Mouse (Mus musculus) liver, postnatal 0 days (tissue): ENCODE data around the gene 3110040N11Rik. TPM values are rescaled to one million over a fixed set of nuclear protein-coding genes. Genes with fewer than 3 reads are reported as not detected.

Source experiments
- ATAC-seq: fragments of 200-750 bp; cut with Nextera tagmentation; 2 replicates; pipeline ENCODE4 v1.8.0; 2017; ENCODE audit warnings: mild to moderate bottlenecking, moderate library complexity
- DNase-seq: peaks from one replicate; pipeline ENCODE4 v3.0.0-alpha.2; 2016
- H3K27ac ChIP-seq: fragments of 300-500 bp; sonication (generic); 2 replicates; pipeline ENCODE4 v1.5.1; 2014; ENCODE audit warnings: antibody characterized with exemption, moderate library complexity, mild to moderate bottlenecking, low read depth
- H3K27me3 ChIP-seq: fragments of 300-500 bp; sonication (generic); 2 replicates; pipeline ENCODE4 v1.6.1; 2014; ENCODE audit warnings: low read length, control low read depth, mixed read lengths; ENCODE audit not compliant: insufficient read depth
- H3K36me3 ChIP-seq: fragments of 300-500 bp; sonication (generic); replicated peaks from 2 replicates; pipeline ENCODE4 v1.6.1; 2014; ENCODE audit warnings: mild to moderate bottlenecking, control low read depth, low read length, moderate library complexity, mixed read lengths; ENCODE audit not compliant: insufficient read depth
- H3K4me1 ChIP-seq: fragments of 300-500 bp; sonication (generic); 2 replicates; pipeline ENCODE4 v1.6.1; 2014; ENCODE audit warnings: antibody characterized with exemption, mild to moderate bottlenecking, control low read depth; ENCODE audit not compliant: insufficient read depth
- H3K4me2 ChIP-seq: fragments of 300-500 bp; sonication (generic); 2 replicates; pipeline ENCODE4 v1.6.1; 2014; ENCODE audit warnings: low read depth, mild to moderate bottlenecking, low read length, moderate library complexity, mixed read lengths
- H3K4me3 ChIP-seq: fragments of 300-500 bp; sonication (generic); 2 replicates; pipeline ENCODE4 v1.5.1; 2014; ENCODE audit warnings: low read depth, low read length
- H3K9ac ChIP-seq: fragments of 300-500 bp; sonication (generic); replicated peaks from 2 replicates; pipeline ENCODE4 v1.6.1; 2014; ENCODE audit warnings: mild to moderate bottlenecking, moderate library complexity
- H3K9me3 ChIP-seq: fragments of 300-500 bp; sonication (generic); 2 replicates; pipeline ENCODE4 v1.6.1; 2016; ENCODE audit warnings: mild to moderate bottlenecking, control low read depth, low read length, mixed read lengths
- CTCF ChIP-seq: sonication (generic); IDR thresholded peaks from 2 replicates; pipeline ENCODE4 v1.5.1; 2016; ENCODE audit warnings: antibody characterized with exemption, low read depth
- EP300 ChIP-seq: IDR thresholded peaks from 2 replicates; pipeline ENCODE4 v1.6.1; 2016; ENCODE audit warnings: antibody characterized with exemption, low read depth, mild to moderate bottlenecking
- WGBS: fragments of 180-500 bp; shearing (Covaris S2); extraction: QIAGEN DNeasy Blood & Tissue Kit; methylation state at CpG from one replicate; pipeline ENCODE4 v1.1.7; 2014; ENCODE audit not compliant: insufficient replicate concordance; 5-methylcytosine and 5-hydroxymethylcytosine counted together
- polyA plus RNA-seq: library from polyadenylated mRNA; unstranded; fragments of >200 nt; fragmentation: Nextera tagmentation; extraction: Ambion mirVana; gene quantifications from 2 replicates; pipeline ENCODE4 v1.2.1, GENCODE M21; 2015

The 3110040N11Rik gene
- polyA plus RNA-seq, 1 experiment from 2014 or later: 24.3 TPM

DNA sequence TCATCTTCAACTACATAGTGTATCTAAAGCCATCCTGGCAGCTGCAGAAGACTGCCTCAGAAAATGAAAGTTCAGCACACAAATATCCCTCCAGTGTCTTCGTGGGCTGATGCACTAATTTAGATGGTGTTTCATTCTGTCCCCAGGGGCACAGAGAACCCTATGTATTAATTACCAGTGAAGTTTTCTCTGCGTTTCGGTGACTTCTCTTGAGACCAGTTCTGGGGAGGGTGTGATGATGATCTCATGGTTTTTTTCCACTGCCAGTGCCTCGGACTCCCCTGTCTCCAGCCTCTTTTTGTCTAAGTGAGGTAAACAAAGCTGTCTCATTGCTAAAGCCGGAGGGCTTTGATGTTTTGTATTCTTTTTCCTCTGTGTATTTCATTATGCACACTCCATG, 14.0 kb downstream of the 3110040N11Rik start:
- no peak overlapping the region for H3K9ac ChIP-seq
- no peaks in the 10 kb centered on the region for H3K27me3 ChIP-seq
- H3K4me2 ChIP-seq: no peak overlapping the region
- no peak overlapping the region for H3K27ac ChIP-seq
- 83% methylated on average over 5 of the region's 5 CpGs for WGBS
- H3K9me3 ChIP-seq: no peaks in the 10 kb centered on the region
- DNase-seq: no peak
- TF ChIP-seq EP300 (no peak), CTCF (no peak)
- peaks cover 3% of the 10 kb centered on the region; the same call in 1 of the 2 replicates for H3K4me1 ChIP-seq
- no peak overlapping the region for H3K4me3 ChIP-seq
- peaks cover 6% of the 10 kb centered on the region for H3K36me3 ChIP-seq
- ATAC-seq: no peak

DNA sequence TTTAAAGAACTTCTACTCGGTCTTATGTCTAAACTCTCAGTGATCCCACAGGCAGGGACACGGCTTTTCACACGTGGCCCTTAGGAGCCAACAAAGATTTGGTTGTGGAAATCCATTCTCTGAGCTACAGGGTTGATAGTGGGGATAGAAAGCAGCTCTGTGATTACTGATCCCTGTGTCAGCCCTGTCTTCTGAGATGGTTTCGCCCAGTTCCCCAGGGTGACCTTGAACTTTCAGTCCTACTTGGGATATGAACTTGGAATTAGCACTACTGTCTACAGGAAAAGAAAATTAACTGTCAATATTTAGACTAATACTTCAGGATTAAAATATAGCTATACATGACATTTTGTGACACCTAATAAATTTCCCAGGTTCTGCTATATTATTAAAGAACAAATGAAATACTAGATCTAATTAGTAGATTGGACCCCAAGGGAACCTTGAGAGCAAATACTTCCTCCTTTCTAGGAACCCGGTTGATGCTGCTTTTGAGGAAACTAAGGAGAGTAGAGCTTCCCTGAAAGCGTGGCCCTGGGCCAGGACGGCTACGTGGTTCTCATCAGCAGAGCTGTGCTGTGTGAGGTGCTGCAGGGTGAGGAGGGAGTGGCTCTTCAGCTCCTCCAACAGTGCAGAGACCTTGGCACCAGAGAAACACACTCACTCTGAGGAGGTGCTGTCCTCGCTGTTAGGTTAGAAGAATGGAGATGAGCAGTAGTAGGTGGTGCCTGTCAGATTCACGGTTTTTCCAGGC, 16.3 kb downstream of the 3110040N11Rik start:
- H3K9ac ChIP-seq: no peak overlapping the region
- TF ChIP-seq CTCF: no peak
- no peaks in the 10 kb centered on the region for H3K9me3 ChIP-seq
- peaks cover 3% of the 10 kb centered on the region; the same call in 1 of the 2 replicates for H3K4me1 ChIP-seq
- ATAC-seq (no peak), DNase-seq (no peak)
- H3K36me3 ChIP-seq: no peaks in the 10 kb centered on the region
- no peak overlapping the region for H3K4me3 ChIP-seq
- H3K27ac ChIP-seq: no peak overlapping the region
- no peaks in the 10 kb centered on the region for H3K27me3 ChIP-seq
- H3K4me2 ChIP-seq: no peak overlapping the region
- 61% methylated on average over 10 of the region's 10 CpGs for WGBS

GRCm38 (mm10) chr7:81763110-81763845, 26.0 kb downstream of the 3110040N11Rik start:
- peaks cover 15% of the 10 kb centered on the region for H3K4me1 ChIP-seq
- H3K9ac ChIP-seq: peak overlapping the region; percentile 98
- H3K9me3 ChIP-seq: no peaks in the 10 kb centered on the region
- WGBS: 1% methylated on average over 60 of the region's 60 CpGs
- ATAC-seq: peak; percentile 80
- peak; percentile 59 for DNase-seq
- H3K36me3 ChIP-seq: no peaks in the 10 kb centered on the region
- peak overlapping the region; percentile 92 for H3K27ac ChIP-seq
- H3K27me3 ChIP-seq: no peaks in the 10 kb centered on the region
- peak; percentile 66 for TF ChIP-seq CTCF
- TF ChIP-seq EP300: no peak
- peak overlapping the region; percentile 99 for H3K4me2 ChIP-seq
- peak overlapping the region; percentile 95 for H3K4me3 ChIP-seq

DNA sequence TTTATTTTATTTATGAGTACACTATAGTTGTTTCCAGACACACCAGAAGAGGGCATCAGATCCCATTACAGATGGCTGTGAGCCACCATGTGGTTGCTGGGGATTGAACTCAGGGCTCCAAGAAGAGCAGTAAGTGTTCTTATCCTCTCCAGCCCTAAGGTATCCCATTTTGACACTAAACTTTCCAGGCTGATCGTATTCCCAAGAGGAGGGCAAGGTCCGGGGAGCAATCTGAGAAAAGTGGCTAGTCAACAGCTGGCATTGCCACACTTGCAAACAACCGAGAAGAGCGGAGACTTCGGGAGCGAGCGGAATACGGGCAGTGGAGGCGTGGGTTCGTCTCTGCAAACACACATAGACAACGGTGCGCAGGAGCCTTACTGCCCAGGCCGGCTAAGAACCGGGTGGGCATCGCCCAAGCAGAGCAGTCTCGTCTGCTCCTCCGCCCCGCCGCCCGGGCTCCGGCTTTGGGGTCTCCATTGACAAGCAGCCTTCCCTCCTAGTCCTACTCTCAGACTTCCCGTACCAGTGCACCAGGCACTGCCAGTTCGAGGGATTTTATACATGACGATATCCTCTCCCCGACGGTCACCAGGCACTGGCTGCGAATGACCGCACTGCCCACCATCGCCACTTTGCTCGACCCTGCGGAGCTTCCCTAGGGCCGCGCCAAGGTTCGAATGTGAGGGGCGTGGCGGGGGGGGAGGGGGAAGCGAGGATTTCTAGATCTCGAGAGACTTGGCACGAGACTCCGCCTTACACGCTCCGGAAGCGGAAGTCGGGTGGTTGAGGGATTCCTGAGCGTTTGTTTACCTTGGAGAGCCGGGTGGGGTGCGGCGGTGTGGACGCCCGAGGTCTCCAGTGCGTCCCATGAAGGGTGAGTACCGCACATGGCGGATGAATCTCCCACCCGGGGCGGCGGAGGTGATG, 26.8 kb downstream of the 3110040N11Rik start, which contains the start of gene Ramac:
Gene Ramac, plus strand, starts transcription at position 746 of the 930 bp plus-strand sequence.
- Histone ChIP-seq H3K27ac (peak within 1 kb of the TSS; percentile 92), H3K9ac (peak within 1 kb of the TSS; percentile 98), H3K4me3 (peak within 1 kb of the TSS; percentile 95), H3K4me1 (peaks cover 15% of the 10 kb centered on the region), H3K27me3 (no peaks in the 10 kb centered on the region), H3K36me3 (no peaks in the 10 kb centered on the region), H3K4me2 (peak within 1 kb of the TSS; percentile 99), H3K9me3 (no peaks in the 10 kb centered on the region)
- WGBS: under 1% methylated on average over 55 of the region's 56 CpGs
- peak; percentile 96 for DNase-seq
- TF ChIP-seq CTCF (peak; percentile 42), EP300 (peak; percentile 72; the same call in 1 of the 2 replicates)
- peak; percentile 96 for ATAC-seq

DNA sequence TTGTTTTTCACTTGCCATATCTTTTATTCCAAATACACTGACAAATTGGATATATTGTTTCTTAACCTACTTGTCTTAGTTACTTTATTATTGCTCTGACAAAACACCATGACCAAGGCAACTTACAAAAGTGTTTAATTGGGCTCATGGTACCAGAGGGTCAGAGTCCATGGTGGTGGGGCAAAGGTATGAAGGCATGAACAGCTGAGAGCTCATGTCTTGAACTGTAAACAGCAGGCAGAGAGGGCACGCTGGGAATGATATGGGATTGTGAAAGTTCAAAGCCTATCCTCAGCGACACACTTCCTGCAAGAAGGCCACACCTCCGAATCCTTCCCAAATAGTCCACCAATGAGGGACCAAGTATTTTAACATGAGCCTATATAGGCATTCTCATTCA, 41.3 kb downstream of the 3110040N11Rik start:
- DNase-seq: no peak
- no peak for ATAC-seq
- 71% methylated on average over 3 of the region's 3 CpGs for WGBS

GRCm38 (mm10) chr7:81744145-81744544, 45.1 kb downstream of the 3110040N11Rik start:
- 62% methylated on average over 4 of the region's 4 CpGs for WGBS
- H3K4me3 ChIP-seq: no peak overlapping the region
- ATAC-seq: 0 out of 2 replicates have a peak, but pooled peaks have one; percentile 41

More for the DNA sequence above, 41.3 kb downstream of the 3110040N11Rik start:
- H3K4me3 ChIP-seq: no peak overlapping the region
- H3K4me2 ChIP-seq: no peak overlapping the region
- no peak for TF ChIP-seq EP300
- no peak for TF ChIP-seq CTCF
- H3K9me3 ChIP-seq: no peaks in the 10 kb centered on the region
- H3K27me3 ChIP-seq: no peaks in the 10 kb centered on the region
- H3K27ac ChIP-seq: no peak overlapping the region
- no peaks in the 10 kb centered on the region for H3K36me3 ChIP-seq
- H3K9ac ChIP-seq: no peak overlapping the region
- H3K4me1 ChIP-seq: no peaks in the 10 kb centered on the region

More at GRCm38 (mm10) chr7:81744145-81744544, 45.1 kb downstream of the 3110040N11Rik start:
- no peaks in the 10 kb centered on the region for H3K36me3 ChIP-seq
- peak; percentile 53 for DNase-seq
- H3K4me2 ChIP-seq: no peak overlapping the region
- H3K4me1 ChIP-seq: no peaks in the 10 kb centered on the region
- no peak for TF ChIP-seq EP300
- TF ChIP-seq CTCF: peak; percentile 71
- H3K9ac ChIP-seq: no peak overlapping the region
- H3K27ac ChIP-seq: no peak overlapping the region
- no peaks in the 10 kb centered on the region for H3K9me3 ChIP-seq
- H3K27me3 ChIP-seq: no peaks in the 10 kb centered on the region
